Mouse (Mus musculus) embryo, embryonic 10 days (tissue): ENCODE measurements at regions not wholly inside any gene's neighbourhood (a gene's known extent, or its start where the extent isn't known, plus 50 kb on each side); places are given as distances from the start of the nearest gene placed in this dataset.

Experiments used
- DNase-seq: peaks from one replicate; pipeline ENCODE4 v3.0.0-alpha.2; 2015; ENCODE audit warnings: low spot score

DNA sequence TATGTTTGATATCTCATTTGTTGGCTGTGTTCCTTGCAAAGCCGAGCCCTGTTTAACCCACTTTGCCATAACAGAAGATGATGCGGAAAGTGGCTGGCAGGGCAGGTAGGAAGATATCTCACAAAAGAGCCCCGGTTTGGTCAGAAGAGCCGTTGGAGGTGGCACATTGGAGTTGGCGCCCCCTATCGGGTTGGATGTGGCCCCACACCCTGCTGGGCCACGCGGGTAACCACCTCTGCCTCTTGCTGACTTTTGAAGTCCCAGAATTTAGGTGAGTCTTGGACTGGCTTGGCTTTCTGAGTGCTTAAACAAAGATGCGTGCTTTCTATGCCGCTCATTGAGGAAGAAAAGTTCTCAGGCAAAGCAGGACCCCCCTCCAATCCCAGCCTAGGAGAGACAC lies 56.1 kb downstream of the Gm4791 start:
- DNase-seq = no peak

DNA sequence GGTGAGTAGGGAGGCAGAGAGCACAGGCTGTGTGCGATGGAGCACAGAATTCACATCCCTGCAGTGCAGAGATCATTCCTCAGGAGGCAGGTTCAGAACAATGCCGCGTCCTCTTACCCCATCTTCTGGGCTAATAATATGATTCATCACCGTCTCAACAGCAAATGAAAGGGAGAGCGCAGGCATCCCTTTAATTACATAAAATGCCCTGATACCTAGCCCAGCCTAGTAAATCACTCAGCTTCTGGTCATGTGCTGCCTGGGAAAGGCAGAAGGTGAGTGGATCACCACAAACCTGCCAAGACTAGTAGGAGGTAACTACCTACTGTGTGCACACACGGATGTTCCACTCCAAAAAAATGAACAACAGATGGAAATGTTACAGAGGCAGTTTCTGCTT lies 57.0 kb downstream of the Gm4791 start:
- no peak for DNase-seq

GRCm38 (mm10) chr9:47059339-47060005 lies 60.9 kb downstream of the Gm4791 start:
- no peak for DNase-seq

DNA sequence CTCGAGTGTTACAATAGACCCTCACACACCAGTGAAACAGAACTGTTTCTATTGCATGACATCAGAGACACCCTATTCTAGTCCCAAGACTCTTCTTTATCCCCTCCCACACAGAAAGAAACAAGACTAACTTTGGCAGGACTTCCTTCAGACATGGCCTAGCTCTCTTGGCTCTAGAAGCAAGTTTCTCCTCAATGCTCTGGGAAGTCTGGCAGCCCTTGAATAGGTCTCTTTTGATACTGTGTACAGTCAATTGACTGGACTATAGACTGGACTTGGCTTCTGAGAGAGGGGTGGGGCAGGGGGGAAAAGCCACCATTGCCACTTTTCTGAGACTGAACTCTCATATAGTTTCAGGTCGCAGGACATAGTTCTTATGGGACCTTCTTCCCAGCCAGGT lies 62.2 kb downstream of the Gm4791 start:
- no peak for DNase-seq

GRCm38 (mm10) chr9:47062516-47062915 lies 64.0 kb downstream of the Gm4791 start:
- DNase-seq = no peak

DNA sequence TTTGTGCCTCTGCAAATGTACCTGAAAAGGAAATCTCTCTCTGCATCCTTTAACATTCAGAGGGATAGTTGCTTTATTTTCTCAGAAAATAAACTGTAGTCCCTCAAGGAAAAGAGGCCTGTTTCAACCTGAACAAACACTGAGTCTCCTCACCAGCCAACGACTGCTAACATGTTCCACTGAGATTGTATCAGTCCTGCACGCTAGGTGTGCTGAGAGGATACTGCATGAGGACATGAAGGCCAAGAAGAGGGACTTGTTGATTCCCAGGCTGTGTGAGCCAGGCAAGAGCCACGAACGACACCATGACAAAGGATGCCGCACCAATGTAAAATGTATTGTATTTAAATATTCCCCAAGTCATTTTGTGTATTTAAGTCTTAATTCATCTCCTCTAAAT lies 65.2 kb downstream of the Gm4791 start:
- no peak for DNase-seq

DNA sequence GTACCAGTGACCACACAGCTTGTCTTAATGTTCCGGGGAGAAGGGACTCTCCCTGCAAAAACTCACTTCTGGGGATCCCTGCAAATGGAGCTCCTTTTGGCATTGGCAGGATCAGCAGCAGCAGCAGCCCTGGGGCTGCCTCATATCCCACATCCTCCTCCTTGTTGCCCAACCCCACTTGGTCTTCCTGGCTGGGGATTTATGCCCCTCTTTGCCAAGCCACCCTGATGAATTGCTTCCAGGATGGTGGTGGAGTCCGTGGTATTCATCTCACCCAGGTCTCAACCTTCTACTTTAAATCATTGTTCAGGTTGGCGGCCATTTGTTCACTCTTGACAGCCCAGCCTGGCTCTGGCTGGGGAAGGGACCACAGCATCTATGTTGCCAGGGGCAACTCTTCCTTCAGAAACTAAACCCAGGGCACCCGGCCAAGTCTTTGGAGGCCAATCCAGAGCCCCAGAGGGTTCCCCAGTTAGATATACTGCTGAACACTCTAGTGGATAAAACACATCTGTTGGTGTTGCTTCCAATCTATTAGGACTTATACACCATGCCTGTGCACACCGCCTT lies 66.0 kb downstream of the Gm4791 start:
- DNase-seq = no peak

DNA sequence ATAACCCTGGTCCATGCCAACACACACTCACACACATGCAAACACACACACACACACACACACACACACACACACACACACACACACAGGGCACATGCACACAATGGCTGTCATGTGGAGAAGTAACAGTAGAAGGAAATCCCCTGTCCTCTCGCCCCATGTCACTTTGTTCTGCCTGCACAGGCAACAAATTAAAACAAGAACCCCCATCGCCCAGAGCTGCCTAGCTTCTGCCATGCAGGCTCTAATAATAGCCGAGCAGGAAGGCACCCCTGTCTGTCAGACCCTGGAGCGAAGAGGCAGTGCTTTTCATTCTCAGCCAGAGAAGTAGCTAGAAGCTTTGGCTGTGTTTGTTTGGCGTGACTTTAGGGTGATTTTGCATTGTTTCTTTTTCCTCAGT lies 70.9 kb downstream of the Gm4791 start:
- DNase-seq = peak; percentile 20

DNA sequence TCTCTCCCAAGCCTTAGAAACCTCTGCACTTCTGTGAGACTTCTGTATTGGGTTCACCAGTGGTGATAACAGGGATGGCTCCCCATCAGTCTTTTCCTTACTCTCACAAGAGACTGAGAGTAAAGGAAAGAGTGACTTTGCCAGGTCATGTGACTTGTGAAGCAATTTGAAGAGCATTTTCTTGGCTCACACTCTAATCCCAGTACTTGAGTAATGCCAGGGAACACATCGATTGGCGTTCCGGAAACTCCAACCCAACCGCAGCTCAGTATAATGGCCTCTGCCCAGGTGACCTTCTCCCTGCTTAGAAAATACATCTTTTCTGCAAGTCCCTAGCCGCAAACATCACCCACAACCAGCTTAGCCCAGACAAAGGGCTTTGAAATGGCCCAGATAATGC lies 72.4 kb downstream of the Gm4791 start:
- DNase-seq = no peak

GRCm38 (mm10) chr9:47076946-47077345 lies 78.4 kb downstream of the Gm4791 start:
- peak; percentile 8 for DNase-seq

GRCm38 (mm10) chr9:47077416-47077815 lies 78.9 kb downstream of the Gm4791 start:
- DNase-seq = peak; percentile 25

GRCm38 (mm10) chr9:47077945-47078344 lies 79.4 kb downstream of the Gm4791 start:
- no peak for DNase-seq

- DNase-seq = no peak
Measured at GRCm38 (mm10) chr9:47081407-47081806, 82.9 kb downstream of the Gm4791 start.

DNA sequence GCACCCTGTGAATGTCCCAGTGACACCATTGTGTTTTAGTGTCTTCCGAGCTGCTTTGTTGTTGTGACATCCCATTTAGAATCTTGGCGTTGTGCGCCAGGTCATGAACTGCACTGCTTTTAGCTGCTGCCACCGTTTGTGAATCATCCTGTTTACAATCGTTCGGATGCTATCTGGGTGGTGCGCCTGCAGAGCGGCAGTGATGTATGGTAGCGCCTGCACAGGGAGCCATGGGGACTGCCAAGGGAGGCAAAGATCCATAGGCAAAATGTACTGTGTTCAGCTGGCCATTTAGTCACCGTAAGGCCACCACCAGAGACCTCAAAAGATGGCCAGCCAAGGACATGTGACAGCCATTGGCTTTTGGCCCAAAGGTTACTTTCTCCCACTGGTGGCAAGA lies 93.3 kb downstream of the Gm4791 start:
- DNase-seq = peak; percentile 7

DNA sequence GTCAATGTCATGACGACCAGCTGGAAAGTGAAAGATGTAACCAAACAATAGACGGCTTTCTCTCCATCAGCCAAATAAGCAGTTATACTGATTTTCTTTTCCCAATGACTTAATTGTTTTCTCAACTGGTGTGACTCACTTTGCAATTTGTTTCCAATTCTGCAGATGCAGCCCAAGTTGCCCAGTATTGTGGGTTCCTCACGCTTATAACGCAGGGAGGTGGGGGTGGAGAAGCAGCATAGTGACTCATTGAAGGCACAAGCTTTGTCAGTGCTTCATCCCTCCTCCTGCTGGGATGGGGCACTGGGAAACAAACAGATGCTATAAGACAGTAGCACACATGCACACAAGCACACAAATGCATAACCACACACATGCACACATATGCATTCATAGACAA lies 97.1 kb downstream of the Gm4791 start:
- no peak for DNase-seq

- DNase-seq = no peak
Measured at GRCm38 (mm10) chr9:47103316-47103715, 104.8 kb downstream of the Gm4791 start.

GRCm38 (mm10) chr9:47103966-47104365 lies 105.4 kb downstream of the Gm4791 start:
- no peak for DNase-seq

- no peak for DNase-seq
Measured at GRCm38 (mm10) chr9:47108096-47108495, 109.6 kb downstream of the Gm4791 start.

DNA sequence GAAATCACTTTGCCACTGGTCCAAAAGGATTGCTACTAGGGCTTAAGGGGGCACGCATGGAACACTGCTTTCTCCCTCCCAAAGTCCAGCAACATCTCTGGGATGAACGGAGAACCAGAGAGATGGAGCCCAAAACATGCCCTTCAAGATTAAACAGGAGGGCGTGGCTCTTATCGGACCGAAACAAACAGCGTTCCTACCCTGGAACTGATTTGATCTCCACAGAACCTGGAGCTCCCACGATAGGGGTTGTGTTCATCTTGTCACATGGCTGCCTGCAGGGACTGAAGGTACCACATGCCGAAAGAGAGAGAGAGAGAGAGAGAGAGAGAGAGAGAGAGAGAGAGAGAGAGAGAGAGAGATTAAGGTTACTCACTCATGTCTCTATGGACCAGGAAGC lies 120.7 kb downstream of the Gm4791 start:
- DNase-seq = no peak

DNA sequence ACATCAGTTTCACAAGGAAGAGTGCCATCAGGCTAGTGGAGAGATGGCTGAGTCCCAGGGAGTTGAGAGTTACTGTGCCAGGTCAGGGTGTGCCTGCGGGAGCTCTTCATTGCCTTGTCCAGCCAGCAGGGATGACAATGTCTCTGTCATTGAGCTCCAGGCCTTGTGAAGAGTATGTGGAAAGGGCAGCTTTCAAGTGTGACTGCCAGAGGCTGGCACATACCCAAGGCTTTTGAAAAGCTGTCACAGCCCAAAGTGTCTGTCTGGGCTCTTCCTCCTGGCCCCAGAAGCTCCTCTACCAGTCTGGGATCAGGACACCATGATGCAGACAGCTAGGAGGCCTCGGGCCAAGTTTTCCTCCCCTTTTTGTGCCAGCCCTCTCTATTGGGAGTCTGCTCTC lies 124.6 kb downstream of the Gm4791 start:
- DNase-seq = no peak

DNA sequence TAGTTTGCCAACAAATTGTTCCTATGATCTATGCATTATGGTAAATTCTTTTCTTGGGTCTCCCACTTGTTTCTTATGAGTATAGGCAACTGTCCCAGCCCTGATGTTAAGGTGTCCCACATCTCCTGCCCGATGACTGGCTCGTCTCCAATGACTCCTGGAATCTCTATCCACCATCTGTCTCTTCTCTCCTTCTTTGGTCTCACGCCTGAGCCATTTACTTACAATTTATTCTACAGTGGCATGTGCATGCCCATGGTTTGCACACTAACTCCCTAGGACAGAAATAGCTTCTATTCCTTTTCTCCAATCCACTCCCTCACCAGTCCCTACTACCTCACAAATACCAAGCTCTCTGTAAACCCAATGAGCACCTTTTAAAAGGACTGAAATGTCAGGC lies 127.0 kb downstream of the Gm4791 start:
- DNase-seq = no peak

DNA sequence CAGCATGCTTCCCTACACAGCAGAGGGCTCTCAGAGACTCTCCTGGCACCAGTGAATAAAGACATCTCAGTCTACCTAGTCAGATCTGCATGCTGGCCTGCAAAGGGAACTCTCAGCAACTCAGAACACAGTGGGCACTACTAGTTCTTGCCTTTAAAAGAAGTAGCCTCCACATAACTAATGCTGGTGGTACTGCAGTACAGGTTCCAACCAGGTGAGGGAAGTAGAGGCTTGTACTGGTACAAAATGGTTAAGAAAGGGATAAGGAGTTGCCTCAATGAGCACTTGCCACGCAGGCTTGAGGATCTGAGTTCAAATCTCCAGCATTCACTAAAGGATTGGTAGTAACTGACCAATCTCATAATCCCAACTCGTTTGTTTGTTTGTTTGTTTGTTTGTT lies 127.7 kb downstream of the Gm4791 start:
- peak; percentile 45 for DNase-seq

- no peak for DNase-seq
Measured at GRCm38 (mm10) chr9:47127756-47128424, 129.3 kb downstream of the Gm4791 start.

- no peak for DNase-seq
Measured at GRCm38 (mm10) chr9:47129101-47129500, 130.6 kb downstream of the Gm4791 start.
